Mouse (Mus musculus) spleen, adult 18-20 months (tissue): Measurements from ENCODE around the gene Alg14.

ENCODE experiments used
- DNase-seq, 2 experiments: peaks; one replicate each; pipeline ENCODE4 v3.0.0; 2022; ENCODE audit warnings: mixed read lengths in 2 of 2

Alg14 gene

DNA sequence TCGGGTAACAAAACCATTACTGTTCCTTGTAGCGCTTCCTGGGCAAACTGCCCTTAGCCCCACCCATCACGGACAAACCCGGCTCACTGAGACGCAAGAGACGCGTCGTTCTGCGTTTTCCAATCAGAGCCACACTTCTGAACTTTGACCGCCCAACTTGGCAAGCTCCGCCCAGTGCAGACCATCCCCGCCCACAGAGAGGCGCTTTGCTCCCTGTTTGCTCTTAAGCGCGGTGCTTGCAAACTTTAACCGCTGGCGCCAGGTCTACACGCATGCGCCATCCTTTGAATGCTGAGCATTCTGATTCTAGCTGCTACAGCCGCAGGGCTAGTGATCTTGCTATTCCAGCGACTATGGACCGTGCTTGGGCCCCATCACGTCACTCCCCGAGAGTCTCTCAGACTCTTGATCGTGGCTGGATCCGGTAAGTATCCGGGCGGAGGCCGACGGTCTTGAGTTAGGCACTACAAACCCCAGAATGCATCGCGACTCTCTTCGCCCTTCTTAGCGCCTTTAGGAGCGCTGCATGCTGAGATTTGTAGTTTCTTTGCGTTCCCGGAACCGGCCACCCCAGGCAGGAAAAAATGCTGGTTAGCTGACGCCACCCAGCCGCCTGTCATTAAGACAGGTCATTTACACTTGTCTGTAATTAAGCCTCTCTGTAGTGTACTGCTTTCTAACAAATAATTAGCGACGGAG is at the start of gene Alg14:
Gene Alg14 (plus strand): TSS at position 214 of the 699 bp plus-strand sequence.
- peak; percentile 93 to 94 for DNase-seq

- DNase-seq: no peak
These were observed 49.2 kb upstream of the Alg14 start for GRCm38 (mm10) chr3:121242111-121242936.

DNA sequence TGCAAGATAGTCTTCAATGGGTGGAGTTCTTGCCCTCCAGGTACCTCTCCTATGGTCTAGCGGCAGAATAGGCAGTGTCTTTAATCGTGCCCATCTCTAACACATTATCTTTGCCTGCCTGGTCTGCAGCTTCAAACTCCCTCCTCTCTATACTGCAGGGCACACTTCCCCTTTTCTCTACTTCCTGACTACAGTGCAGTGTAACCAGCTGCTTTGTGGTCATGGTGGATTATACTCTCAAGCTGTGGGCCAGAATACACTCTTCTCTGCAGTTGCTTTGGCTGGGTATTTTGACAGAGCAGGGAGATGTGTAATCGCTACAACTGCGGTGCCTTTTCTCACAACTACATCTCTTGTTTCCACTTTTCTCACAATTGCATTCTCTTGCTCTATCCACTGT is 48.6 kb upstream of the Alg14 start:
- DNase-seq: peak in 1 of 2 experiments; percentile 16

GRCm38 (mm10) chr3:121250048-121250447 is 41.5 kb upstream of the Alg14 start:
- no peak for DNase-seq

DNA sequence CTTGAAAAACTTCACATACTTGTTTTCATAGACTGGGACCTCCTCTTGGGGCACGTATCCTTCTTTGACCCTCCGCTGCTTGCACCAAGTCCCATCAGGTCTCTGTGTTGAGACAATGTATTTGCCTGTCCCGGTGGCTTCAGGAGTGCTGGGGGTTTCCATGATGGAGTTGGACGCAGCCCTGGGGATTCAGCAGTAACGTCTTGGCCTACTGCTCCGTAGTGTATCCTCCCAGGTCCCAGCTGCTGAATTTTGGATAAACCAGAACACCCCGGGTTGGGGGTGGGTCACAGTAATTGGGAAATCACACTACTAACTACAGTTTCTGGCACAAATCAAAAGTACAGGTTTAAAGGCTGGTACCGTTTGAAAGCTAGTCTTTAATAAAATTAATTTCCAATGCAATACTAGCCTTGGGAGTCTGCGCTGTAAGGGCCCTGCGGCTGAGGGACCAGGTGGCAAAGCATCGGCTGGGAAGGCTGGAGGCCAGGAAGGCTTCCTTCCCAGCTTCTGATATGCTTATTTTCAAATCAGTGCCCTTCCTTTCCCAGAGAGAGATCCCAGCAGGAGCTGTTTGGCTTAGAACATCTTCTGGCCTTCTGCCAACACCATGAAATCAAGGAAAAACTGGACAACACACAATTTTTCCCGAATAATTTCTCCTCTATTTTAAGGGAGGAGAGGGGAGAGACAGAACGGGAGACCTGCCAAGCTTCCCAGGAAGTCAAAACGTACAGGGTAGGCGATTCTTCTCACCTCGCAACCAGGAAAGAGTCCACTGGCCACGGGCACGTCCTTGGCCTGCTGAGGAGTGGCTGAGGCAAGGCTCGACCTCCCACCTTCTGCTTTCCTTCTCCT is 40.8 kb upstream of the Alg14 start:
- DNase-seq: no peak

DNA sequence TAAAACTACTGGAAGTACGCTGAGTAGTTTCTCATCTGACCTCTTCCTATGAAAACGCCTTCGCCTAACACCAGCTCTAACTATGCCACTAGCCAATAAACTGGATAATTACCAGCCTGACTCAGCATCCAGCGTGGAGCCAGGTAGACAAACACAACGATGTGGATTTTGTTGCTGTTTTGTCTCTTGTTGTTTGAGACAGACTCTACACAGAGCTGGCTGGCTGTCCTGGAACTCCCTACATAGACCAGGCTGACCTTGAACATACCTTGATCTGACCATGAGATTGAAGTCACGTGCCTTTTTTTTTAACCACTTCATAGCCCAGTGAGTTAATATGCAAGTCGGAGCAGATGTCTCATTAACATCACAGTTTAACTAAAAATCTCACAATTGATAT is 36.1 kb upstream of the Alg14 start:
- DNase-seq: no peak

- no peak for DNase-seq
These were observed 35.4 kb upstream of the Alg14 start for GRCm38 (mm10) chr3:121256131-121256530.

DNA sequence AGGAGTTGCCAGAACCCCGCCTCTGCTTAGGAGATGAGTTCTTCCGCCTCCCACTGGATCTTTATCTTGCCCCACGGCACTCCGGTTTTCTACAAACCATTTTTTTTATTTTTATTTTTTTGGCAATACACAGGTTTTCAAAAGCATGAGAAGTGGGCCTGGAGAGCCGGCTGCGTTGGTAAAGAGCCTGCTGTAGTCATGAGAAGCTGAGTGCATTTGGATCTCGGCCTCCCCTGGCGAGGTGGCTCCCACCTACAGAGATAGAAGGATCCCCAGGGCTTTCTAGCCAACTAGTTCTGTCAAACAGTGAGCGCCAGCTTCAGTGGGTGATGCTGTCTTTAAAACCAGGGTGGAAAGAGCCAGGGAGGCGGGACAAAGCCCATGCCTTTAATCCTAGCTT is 34.2 kb upstream of the Alg14 start:
- DNase-seq: no peak

DNA sequence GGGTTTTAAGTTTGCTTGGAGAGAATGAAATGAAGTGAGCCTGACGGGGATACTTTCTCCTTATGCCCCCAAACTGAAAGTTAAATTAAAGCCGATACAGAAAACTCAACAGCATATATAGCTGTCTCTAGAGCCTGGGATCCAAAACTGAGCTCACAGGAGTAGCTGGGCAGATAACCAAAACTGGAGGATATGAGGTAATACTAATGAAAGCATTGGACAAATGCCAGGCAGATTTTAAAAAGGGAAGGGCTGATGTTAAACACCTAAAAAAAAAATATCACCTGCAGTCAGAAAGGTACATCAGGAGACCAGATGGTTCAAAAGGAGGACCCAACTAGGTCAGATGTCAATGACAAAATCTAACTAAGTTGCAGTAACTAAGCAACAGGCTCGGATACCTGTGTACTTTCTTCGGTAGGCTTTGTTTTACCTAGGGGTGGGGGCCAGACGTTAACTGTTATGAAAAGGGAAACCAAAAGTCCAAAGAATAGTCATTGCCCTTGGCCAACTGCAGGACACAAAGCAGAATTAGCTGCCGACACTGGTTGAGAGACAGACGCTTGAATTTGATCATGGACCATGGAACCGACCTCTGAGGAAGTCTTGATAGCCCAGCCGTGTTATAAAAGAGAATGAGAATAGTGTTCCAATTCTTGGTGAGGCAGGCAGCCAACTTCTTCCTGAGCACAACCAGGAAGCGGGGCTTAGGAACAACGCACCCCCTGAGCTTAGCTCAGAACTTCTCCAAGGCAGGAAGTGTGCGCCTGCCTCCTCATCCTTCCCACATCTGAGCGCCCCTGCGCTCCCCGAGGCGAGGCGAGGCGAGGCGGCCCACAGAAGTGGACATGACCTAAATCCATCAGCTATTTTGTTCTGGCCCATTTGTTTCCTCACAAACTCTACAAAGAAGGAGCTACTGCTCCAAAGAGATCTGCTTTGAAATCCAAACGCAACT is 32.8 kb upstream of the Alg14 start:
- DNase-seq: no peak

GRCm38 (mm10) chr3:121260041-121260440 is 31.5 kb upstream of the Alg14 start:
- DNase-seq: no peak

- DNase-seq: no peak
These were observed 30.7 kb upstream of the Alg14 start for GRCm38 (mm10) chr3:121260831-121261230.

GRCm38 (mm10) chr3:121261251-121261650 is 30.3 kb upstream of the Alg14 start:
- no peak for DNase-seq

DNA sequence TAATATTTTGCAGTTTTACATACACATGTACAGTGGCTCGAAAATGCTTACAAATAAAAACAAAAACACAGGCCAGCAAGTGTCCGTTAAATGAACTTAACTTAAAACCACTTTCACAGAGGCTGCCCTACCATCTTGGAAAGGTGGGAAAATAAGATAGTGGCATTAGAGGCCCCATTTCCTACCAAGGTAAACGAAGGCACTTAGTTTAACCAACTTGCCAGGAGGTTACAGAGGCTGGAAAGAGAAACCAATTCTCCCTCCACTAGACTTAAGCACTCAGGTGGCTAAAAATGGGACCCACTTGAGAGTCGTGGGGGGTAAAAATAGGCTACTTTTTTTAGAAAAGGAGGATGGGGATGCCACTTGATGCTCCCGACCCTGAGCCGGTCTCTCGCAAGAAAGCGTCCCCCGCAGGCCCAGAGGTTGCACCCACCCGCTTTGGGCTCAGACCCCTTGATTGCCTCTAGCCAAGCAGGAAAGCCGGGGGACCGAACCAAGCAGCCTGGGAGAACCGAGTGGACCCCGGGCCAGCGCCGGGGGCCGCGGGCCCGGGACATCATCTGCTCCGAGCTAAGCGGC is 29.5 kb upstream of the Alg14 start:
- DNase-seq: no peak

- peak in 1 of 2 experiments; percentile 12 for DNase-seq
These were observed 28.9 kb upstream of the Alg14 start for GRCm38 (mm10) chr3:121262521-121263204.

DNA sequence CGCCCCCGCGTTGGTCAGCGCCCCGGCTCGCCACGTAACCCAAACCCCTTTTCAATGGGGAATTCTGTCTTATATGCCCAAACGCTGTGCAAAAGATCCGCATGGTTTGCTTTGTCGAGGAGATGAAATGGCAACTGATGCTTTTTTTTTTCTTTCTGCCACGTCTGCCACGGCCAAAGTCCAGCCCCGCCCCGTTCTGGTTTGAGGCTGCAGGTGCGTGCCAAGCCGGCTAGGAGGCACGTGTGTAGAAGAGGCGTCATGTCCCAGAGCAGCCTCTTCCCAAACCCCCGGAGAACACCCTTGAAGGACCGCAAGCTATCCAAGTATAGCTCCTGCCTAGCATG is 28.4 kb upstream of the Alg14 start:
- peak in 1 of 2 experiments; percentile 11 for DNase-seq

- no peak for DNase-seq
These were observed 27.3 kb upstream of the Alg14 start for GRCm38 (mm10) chr3:121264242-121264641.

DNA sequence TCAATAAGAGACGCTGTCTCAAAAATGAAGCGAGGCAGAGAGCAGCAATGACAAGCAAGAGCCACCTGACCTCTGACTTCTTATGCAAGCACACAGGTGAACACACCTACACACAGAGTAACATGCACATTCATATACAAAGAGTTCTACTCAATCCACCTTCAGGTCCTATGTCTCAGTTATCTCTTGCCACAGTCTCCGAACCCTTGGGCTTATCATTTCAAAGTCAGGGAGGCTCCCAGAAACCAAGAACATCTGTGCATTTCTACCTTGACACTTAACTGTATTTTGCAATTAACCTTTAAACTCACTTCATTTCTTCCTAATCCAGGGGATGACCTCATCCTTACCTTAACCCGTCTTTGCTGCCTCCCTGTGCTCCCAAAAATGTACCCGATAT is 24.3 kb upstream of the Alg14 start:
- no peak for DNase-seq

DNA sequence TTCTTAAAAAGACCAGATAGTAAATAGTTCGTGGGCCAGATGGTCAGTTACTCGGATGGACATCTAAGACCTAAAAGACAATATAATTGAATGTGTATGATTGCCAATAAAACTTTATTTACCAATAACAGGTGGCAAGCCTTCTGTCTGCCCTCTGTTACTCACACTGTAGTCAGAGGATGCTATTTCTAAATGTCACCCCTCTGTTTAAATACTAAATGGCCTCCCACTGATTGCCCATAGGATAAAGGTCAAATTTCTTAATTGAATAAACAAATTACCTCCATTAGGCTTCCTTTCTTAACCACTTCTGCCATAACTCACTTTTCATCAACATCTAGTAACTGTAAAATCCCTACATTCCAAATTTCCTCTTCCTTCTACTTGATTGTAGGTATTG is 19.0 kb upstream of the Alg14 start:
- no peak for DNase-seq

DNA sequence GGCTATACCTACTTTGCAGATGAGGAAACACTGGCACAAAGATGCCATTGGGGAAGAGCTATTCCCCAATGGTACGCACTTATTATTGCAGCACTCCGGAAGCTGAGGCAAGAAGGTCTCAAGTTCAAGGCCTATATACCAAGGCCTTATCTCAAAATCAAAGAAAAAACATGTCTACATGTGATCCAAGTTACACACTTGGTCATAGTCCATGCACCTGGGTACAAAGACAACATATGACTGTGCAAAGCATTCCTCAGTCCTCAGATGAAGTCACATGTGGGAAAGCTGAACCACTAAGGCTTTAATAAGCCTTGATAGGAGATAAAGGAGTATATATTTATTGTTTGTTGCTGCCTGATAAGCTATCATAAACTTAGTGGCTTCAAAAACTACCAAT is 17.6 kb upstream of the Alg14 start:
- no peak for DNase-seq

- no peak for DNase-seq
These were observed 14.6 kb upstream of the Alg14 start for GRCm38 (mm10) chr3:121277009-121277408.

- no peak for DNase-seq
These were observed 14.0 kb upstream of the Alg14 start for GRCm38 (mm10) chr3:121277557-121277956.
